Mouse (Mus musculus) cerebellum, postnatal 25 days (tissue): ENCODE results near the gene Nfam1.
A peak's percentile ranks its signal among the peaks of the same experiment; 100 is the strongest.

Experiments
- DNase-seq, 2 experiments: peaks; one replicate each; pipeline ENCODE4 v3.0.0; 2021; ENCODE audit warnings: mixed read lengths in 2 of 2

Nfam1 gene

GRCm38 (mm10) chr15:83037755-83038483 lies 4.8 kb upstream of the Nfam1 start:
- DNase-seq, result peak; percentile 93 to 96

GRCm38 (mm10) chr15:83036900-83037519 lies 3.9 kb upstream of the Nfam1 start:
- peak; percentile 74 to 83 for DNase-seq

GRCm38 (mm10) chr15:83036089-83036488 lies 3.0 kb upstream of the Nfam1 start:
- DNase-seq, result no peak

GRCm38 (mm10) chr15:83034275-83034977 lies 1.3 kb upstream of the Nfam1 start:
- DNase-seq, result peak; percentile 66 to 75

GRCm38 (mm10) chr15:83030884-83031283 lies 2.2 kb downstream of the Nfam1 start:
- no peak for DNase-seq

- no peak for DNase-seq
Measured at GRCm38 (mm10) chr15:83029725-83030718, 3.1 kb downstream of the Nfam1 start.

GRCm38 (mm10) chr15:83026129-83026528 lies 7.0 kb downstream of the Nfam1 start:
- no peak for DNase-seq

GRCm38 (mm10) chr15:83025041-83025760 lies 7.9 kb downstream of the Nfam1 start:
- DNase-seq, result no peak

- no peak for DNase-seq
Measured at GRCm38 (mm10) chr15:83022947-83023346, 10.2 kb downstream of the Nfam1 start.

GRCm38 (mm10) chr15:83010990-83011664 lies 22.0 kb downstream of the Nfam1 start:
- DNase-seq, result peak; percentile 17 to 48

- no peak for DNase-seq
Measured at GRCm38 (mm10) chr15:83010423-83010822, 22.7 kb downstream of the Nfam1 start.

- DNase-seq, result no peak
Measured at GRCm38 (mm10) chr15:83009532-83009931, 23.6 kb downstream of the Nfam1 start.

GRCm38 (mm10) chr15:83008761-83009423 lies 24.2 kb downstream of the Nfam1 start:
- no peak for DNase-seq

- DNase-seq, result no peak
Measured at GRCm38 (mm10) chr15:83007346-83007920, 25.7 kb downstream of the Nfam1 start.

- peak; percentile 81 to 91 for DNase-seq
Measured at GRCm38 (mm10) chr15:83002665-83003548, 30.2 kb downstream of the Nfam1 start.

- DNase-seq, result no peak
Measured at GRCm38 (mm10) chr15:82998811-82999221, 34.3 kb downstream of the Nfam1 start.

- DNase-seq, result no peak
Measured at GRCm38 (mm10) chr15:82996431-82996830, 36.7 kb downstream of the Nfam1 start.

- DNase-seq, result no peak
Measured at GRCm38 (mm10) chr15:82995239-82995638, 37.9 kb downstream of the Nfam1 start.

GRCm38 (mm10) chr15:82992911-82993310 lies 40.2 kb downstream of the Nfam1 start:
- no peak for DNase-seq
